ENCODE assay signal across 9 mouse cellular contexts in genomic region chrX:162025210-162025953, GRCm38 (mm10).
DNase-seq lines count a peak whose midpoint lies in the region; ATAC-seq lines count a peak whose summit lies in the region.
"Had no signal": no experiment of that assay in that cellular context is flagged by ENCODE, and none has a peak within 500 bp of the region (broad histone marks: within the 10 kb centered on the region; RNA-seq: fewer than 3 reads in every experiment).

No protein-coding gene starts in this region.

- H3K9me3 ChIP-seq in forebrain, embryonic 11.5 days (ENCODE audit: control insufficient read depth, low read length): no peaks in the 10 kb centered on the region
- H3K9me3 ChIP-seq: limb, embryonic 12.5 days had no signal

- no peak overlapping the region for H3K4me3 ChIP-seq in forebrain, embryonic 11.5 days (ENCODE audit: low read depth, low read length)
- H3K4me3 ChIP-seq: limb, embryonic 12.5 days had no signal

- intact Hi-C loops in heart, postnatal 14 days (cut with DNase I): loop anchor here (5.0 kb wide), 1 partner anchor 132 kb away; the partner anchor contains the start of gene Nhs

- no peaks in the 10 kb centered on the region for H3K36me3 ChIP-seq in forebrain, embryonic 11.5 days (ENCODE audit: control insufficient read depth, insufficient read depth, low read length)
- H3K36me3 ChIP-seq: limb, embryonic 12.5 days had no signal

- H3K9ac ChIP-seq in forebrain, embryonic 11.5 days (ENCODE audit: low read length): no peak overlapping the region
- H3K9ac ChIP-seq: limb, embryonic 12.5 days had no signal

- 40% methylated on average over 13 of the region's 13 CpGs for WGBS in forebrain, embryonic 11.5 days

- peaks cover 13% of the 10 kb centered on the region for H3K27me3 ChIP-seq in forebrain, embryonic 11.5 days (ENCODE audit: control insufficient read depth, insufficient read depth, low read length)

- no peak overlapping the region for H3K4me2 ChIP-seq in forebrain, embryonic 11.5 days (ENCODE audit: low read depth, low read length, severe bottlenecking)
- H3K4me2 ChIP-seq: limb, embryonic 12.5 days had no signal

- ATAC-seq in forebrain, embryonic 11.5 days (replicated peaks; ENCODE audit: low FRiP score): no peak
- peak; percentile 99 for ATAC-seq in megakaryocyte-erythroid progenitor cell, adult 5-6 weeks (replicated peaks; ENCODE audit: low FRiP score, low TSS enrichment, poor library complexity, severe bottlenecking)
- ATAC-seq in inflammation-experienced regulatory T-cells, adult 6 months: no peak

- H3K4me1 ChIP-seq in forebrain, embryonic 11.5 days (replicated peaks; ENCODE audit: control insufficient read depth, insufficient read depth, low read length): no peaks in the 10 kb centered on the region
- H3K4me1 ChIP-seq: limb, embryonic 12.5 days had no signal

- peak; percentile 2 for DNase-seq in right cerebral cortex, adult 18-20 months
- no peak for DNase-seq in right cerebral cortex, postnatal 25 days
- DNase-seq in forebrain, embryonic 11.5 days (ENCODE audit: low spot score): peak; percentile 64
- DNase-seq in heart, postnatal 14 days: peak; percentile 37 to 59
- DNase-seq in left cerebral cortex, adult 11 months (ENCODE audit: low spot score): peak; percentile 1
- peak; percentile 5 for DNase-seq in right cerebral cortex, postnatal 4 days

- H3K27ac ChIP-seq in forebrain, embryonic 11.5 days (ENCODE audit: low read depth, low read length): no peak overlapping the region
- H3K27ac ChIP-seq: limb, embryonic 12.5 days had no signal
